Mouse (Mus musculus) cerebellum, adult 2 months (tissue): ENCODE results near the gene Dse.

Experiments used
- CTCF ChIP-seq: fragments of 200-500 bp; IDR thresholded peaks from 2 replicates; pipeline ENCODE4 v1.5.1; 2011; ENCODE audit warnings: low read depth, mild to moderate bottlenecking, control low read depth, low read length, moderate library complexity, borderline replicate concordance; ENCODE audit not compliant: insufficient read depth
- POLR2A ChIP-seq: fragments of 200-500 bp; IDR thresholded peaks from 2 replicates; pipeline ENCODE4 v1.6.1; 2011; ENCODE audit warnings: low read length, control low read depth, borderline replicate concordance; ENCODE audit not compliant: insufficient read depth

DNA sequence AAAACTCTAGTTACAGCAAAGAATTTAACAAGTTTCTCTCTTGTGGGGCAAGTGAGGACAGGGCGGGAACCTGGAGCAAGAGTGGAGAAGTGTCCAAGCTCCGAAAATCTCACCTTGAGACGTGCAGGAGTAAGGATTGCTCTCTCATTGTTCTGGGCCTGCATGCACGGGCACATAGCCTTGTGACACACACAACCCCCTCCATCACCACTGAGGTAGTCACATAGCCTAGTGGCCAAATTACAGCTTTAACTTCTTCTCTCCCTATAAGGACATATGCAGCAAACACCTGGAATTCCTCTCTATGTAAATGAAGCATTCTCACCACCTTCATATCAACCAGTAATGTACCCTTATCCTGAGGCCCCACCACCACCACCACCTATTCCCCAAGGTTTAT lies 22.0 kb upstream of the Dse start:
- TF ChIP-seq CTCF (no peak), POLR2A (no peak)
